Mouse (Mus musculus): ENCODE results near the gene Olfr368.

Olfr368 gene

DNA sequence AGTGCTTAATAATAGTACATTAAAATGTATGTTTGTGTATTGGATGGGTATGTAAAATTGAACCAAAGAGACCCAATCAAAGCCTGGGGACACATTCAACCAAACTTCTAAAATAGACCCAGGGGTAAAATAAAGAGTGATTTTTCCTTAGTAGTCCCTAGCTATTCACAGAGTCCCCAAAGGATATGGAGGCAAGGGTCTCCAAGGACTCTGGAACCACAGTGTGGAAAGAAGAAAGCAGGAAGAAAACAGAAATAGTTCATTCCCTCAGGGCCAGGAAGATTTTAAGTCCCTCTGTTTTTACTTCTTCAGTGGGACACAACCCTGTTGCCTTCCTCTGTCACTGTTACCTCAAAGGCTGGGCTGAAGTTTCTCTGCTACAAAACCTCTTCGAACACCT, at the start of gene Olfr368:
TSS of gene Olfr368 (plus strand) at position 301 of the 400 bp plus-strand sequence.
- DNase-seq: no peak

DNA sequence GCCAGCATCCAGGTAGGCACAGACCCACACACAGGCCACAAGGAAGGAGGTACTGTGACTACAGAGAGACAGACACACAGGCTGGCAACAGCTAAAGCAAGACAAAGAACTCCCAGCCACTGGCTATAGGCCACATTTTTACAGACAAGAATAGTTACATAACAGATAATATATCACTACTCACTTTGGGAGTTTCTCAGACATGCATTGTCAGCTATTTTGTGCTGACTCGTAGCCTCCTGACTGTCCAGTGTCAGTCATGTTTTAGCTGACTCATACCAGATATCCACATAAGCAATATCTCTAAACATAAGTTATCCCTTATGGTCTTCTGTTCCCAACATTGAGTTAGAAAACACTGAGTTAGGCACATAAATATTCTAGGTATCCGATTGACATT, 7.0 kb downstream of the Olfr368 start:
- no peak for DNase-seq

DNA sequence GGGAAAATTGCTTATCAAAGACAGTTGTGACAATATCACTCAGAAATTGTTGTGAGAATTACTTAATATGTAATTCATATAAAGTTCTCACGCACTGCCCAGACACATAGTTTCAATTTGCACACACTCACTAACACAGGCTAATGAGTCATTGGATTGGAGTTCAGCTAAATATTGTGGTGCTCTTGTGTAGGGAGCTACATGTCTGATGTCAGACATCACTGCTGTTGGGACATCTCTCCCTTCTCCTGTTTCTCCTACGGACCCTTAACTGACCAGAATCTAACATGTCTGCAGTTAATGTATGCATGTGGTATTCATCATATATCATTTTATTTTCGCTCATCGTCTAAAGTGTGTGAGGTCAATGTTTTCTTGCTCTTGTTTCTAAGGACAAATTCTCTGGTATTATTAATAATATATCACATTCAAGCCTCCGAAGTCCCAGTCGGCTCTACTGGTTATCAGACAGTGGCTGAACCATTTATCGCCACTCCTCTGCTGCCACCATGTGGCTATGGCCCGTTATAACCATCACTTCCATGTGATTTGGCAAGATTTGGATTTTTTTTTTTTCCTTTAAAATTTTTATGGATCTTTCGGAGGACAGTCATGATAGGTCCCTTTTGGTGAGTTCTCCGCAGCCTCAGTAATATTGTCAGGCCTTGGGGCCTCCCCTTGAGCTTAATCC, 12.3 kb downstream of the Olfr368 start:
- DNase-seq: peak; percentile 74 to 76

DNA sequence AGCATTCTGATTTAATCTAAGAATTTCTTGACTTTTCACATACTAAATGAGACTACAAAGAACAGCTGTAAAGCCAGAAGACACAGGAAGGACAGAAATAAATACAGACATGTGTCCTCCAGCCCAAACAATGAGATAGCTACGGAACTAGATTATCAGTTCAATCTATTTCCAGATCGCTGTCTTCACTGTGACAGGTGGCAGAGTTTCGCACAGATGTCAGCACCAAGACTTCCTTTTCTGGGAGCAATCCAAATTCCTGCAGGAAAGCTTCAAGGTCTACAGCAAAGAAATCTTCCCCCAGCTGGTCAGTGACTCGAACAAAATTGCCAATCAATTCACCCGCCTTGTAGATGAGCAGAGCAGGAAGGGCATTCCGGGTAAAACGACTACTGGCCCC, 25.4 kb downstream of the Olfr368 start:
- DNase-seq: no peak

DNA sequence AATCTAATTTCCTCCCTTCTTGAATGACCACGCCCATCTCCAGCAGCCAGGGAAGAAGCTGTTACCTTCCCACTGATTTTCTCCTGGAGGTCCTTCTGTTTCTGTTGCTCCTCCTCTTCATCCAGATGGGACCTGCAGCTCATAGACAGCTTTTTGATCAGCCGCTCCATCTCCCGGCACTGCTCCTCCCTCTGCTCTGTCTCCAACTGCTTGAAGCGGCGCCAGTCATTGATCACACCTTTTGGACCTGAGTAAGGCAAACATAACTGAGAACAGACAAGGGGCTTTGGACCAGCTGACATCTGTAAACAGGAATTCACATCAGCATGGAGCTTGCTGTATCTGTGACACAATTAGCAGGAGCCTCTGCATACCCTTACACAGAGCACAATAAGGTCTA, 29.3 kb downstream of the Olfr368 start:
- no peak for DNase-seq

DNA sequence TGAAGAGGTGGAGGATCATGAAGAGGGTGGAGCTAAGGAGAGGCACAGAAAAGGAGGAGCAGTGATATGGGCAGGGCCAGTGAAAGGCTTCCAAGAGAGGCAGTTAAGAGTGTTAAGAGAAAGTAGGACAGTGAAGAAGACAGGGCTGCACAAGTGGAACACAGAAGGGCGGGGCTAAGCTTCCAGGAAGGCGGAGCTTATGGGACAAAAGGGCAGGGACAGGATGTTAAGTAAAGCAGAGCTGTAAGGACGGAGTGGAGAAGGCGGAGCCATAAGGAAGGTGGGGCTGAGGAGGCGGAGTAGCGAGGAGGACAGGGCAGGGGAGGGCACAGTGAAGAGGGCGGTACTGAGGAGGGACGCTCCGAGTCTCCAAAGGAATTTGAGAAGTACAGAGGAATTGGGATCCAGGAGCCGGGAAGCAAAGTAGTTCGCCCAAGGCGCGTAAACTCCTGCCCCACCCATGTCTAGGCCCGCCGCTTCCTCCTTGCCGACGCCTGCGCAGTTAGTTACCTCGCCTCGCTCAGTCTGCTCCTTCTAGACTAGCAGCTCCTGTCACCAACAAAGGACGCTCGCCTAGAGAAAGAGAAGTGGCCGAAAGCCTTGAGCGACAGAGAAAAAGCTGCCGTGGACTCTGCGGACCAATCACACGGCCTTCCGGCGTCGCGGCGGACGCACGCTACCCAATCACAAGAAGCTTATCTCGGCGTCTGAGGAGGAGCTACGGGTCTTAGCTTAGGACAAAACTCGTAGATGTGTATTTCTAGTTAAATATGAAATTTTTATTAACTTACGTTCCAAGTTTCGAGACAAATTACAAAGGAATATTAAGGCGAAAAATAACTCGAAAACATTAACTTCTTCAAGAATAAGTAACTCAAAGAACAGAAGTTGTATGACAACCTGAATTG, 32.6 kb downstream of the Olfr368 start, which contains the start of gene Pdcl:
TSS of gene Pdcl (minus strand) at position 700 of the 908 bp plus-strand sequence.
- peak; percentile 92 to 95 for DNase-seq

DNA sequence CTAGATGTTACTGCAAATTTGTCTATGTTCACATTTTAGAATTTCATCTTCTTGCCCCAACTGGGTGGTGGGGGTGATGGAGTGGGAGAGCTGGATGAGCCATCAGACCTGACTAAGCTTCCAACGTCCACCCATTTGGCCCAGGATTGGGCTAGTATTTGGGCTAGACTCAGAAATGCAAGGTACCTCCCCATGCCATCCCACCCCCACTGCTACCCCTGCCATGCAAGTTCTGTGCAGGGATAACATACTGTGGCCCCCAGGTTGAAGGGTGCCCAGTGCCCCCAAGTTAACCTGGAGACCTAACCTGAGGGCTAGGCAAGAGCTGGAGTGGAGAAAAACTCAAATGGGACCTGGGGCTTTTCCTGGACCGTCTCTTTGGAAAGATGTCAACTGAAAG, 33.6 kb downstream of the Olfr368 start:
- peak in 1 of 2 experiments; percentile 5 for DNase-seq

DNA sequence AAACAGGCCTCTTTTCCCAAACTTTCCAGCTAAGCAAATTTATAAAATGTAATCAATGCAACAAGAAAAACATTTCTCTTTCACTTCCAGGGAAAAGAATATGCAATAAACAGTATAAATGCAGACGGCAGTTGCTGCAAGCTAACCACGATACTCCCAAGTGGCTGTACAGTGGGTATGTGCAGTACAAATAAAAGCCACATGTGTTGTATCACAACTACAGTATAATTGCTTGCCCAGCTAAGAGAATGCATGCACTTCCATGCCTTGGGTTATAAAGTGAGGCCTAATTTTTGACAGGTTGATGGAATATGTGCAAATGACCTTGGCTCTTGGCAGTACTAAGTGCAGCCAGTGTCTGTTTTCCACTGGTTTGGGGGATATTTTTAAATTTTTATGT, 44.3 kb downstream of the Olfr368 start:
- DNase-seq: no peak

DNA sequence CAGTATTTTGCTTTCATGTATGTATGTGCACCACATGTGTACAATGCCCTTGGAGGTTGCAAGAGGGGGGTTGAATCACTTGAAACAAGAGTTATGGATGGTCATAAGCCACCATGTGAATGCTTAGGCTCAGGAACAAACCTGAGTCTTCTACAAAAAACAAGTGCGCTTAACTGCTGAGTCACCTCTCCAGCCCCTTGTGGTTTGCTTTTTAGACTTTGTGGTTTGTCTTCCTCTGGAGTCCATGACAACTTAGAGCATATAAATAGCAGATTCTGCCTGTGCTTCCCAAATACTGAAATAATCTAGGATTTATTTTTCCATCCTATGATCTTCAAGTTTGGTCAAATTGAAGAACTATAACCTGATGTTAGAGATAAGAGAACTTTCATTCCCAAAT, 49.7 kb downstream of the Olfr368 start:
- no peak for DNase-seq

DNA sequence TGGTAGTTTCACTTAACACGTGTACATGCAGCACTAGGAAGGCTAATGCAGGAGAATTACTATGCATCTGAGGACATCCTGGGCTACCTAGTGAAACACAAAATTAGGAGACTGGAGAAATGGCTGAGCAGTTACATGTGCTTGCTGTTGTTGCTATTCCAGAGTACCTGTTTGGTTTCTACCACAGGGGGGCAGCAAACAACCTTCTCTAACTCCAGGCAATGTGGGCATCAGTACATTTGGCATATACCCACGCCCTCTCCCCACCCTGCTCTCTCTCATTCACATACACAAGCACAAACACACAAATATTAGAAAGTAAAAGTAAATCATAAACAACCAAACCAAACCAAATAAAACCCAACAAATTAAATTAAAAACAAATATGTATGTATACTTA, 53.9 kb downstream of the Olfr368 start:
- DNase-seq: peak; percentile 63 to 71

All from kidney, postnatal 4 days (tissue).